Mouse (Mus musculus) T-helper 2 cell (primary cell): ENCODE data around the gene Hist1h2bm.

Experiments
- in situ Hi-C: fragments of 300-600 bp; cut with MboI, MseI; formaldehyde crosslinking; loops from one replicate; pipeline ENCODE4 v1.15.1; 2025; ENCODE audit warnings: high pct_unique_total_duplicates

Hist1h2bm gene

DNA sequence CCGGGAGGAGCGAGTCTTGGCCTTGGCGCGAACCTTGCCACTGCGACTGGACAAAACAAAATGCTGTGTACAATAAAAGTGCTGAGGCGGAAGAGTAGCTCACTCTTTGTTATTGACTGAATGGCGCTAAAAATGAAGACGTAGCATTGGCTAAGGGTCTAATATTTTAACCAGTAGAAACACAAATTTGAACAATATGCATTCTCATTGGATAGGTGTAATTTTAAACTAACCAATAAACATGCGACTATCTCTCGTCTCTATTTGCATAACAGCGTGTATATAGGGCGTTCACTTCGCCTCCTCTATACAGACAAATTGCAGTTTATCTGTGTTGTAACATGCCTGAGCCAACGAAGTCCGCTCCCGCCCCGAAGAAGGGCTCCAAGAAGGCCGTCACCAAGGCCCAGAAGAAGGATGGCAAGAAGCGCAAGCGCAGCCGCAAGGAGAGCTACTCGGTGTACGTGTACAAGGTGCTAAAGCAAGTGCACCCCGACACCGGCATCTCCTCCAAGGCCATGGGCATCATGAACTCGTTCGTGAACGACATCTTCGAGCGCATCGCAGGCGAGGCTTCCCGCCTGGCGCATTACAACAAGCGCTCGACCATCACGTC is at the start of gene Hist1h2bm:
Gene Hist1h2bm, plus strand, starts transcription at position 288 of the 616 bp plus-strand sequence.
- in situ Hi-C loops: loop anchor here (25.0 kb wide), 2 partner anchors 485 to 1715 kb away; no protein-coding TSS in a partner anchor

GRCm38 (mm10) chr13:21677305-21677704 is 44.5 kb upstream of the Hist1h2bm start, which contains the start of gene Olfr1360:
Olfr1360 (minus strand) TSS chr13:21677405.
- in situ Hi-C loops: no loop called here

- in situ Hi-C loops: no loop called here
Observed at GRCm38 (mm10) chr13:21697811-21698210, 24.0 kb upstream of the Hist1h2bm start, which contains the start of gene Olfr1359. Olfr1359 (plus strand) TSS chr13:21698111.

GRCm38 (mm10) chr13:21706669-21707068 is 15.2 kb upstream of the Hist1h2bm start:
- in situ Hi-C loops: loop anchor here (10.0 to 25.0 kb wide), 4 partner anchors 182 to 1731 kb away; partner anchors contain the start of gene Trim27

- in situ Hi-C loops: loop anchor here (10.0 to 25.0 kb wide), 3 partner anchors 473 to 1865 kb away; partner anchors contain the start of genes Hist1h2ad, Hist1h2ae, Hist1h2bf and Hist1h2bg
Observed at GRCm38 (mm10) chr13:21710031-21710711, 11.7 kb upstream of the Hist1h2bm start.

- in situ Hi-C loops: loop anchor here (10.0 to 25.0 kb wide), 3 partner anchors 474 to 1864 kb away; partner anchors contain the start of genes Hist1h2ad, Hist1h2ae, Hist1h2bf and Hist1h2bg
Observed at GRCm38 (mm10) chr13:21710821-21711525, 10.9 kb upstream of the Hist1h2bm start.

DNA sequence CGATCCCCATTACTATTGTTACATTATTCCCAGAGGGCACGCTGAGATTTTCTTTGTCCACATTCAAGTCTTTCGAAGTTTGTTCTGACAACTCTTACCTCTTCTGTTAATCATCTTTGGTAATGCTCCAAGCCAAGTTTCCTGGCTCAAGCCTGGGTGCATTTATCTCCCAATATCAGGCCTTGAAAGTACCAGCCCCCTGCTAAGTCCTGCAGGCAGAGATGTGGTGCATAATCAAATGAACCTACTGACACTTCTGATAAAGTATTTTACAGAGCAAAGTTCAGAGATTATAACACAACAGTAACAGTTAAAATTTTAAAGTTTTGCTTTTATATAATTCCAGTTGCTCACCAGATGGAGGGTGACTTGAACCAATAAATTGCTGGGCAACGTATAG is 10.1 kb upstream of the Hist1h2bm start:
- in situ Hi-C loops: loop anchor here (10.0 to 25.0 kb wide), 3 partner anchors 474 to 1863 kb away; partner anchors contain the start of genes Hist1h2ad, Hist1h2ae, Hist1h2bf and Hist1h2bg

GRCm38 (mm10) chr13:21714725-21715124 is 7.1 kb upstream of the Hist1h2bm start:
- in situ Hi-C loops: loop anchor here (5.0 to 25.0 kb wide), 5 partner anchors 323 to 1968 kb away; partner anchors contain the start of genes Hist1h2ac, Hist1h2ad, Hist1h2ae and Hist1h2ah

- in situ Hi-C loops: loop anchor here (5.0 to 25.0 kb wide), 5 partner anchors 322 to 1967 kb away; partner anchors contain the start of genes Hist1h2ac, Hist1h2ad, Hist1h2ae and Hist1h2ah
Observed at GRCm38 (mm10) chr13:21715131-21715863, 6.5 kb upstream of the Hist1h2bm start.

DNA sequence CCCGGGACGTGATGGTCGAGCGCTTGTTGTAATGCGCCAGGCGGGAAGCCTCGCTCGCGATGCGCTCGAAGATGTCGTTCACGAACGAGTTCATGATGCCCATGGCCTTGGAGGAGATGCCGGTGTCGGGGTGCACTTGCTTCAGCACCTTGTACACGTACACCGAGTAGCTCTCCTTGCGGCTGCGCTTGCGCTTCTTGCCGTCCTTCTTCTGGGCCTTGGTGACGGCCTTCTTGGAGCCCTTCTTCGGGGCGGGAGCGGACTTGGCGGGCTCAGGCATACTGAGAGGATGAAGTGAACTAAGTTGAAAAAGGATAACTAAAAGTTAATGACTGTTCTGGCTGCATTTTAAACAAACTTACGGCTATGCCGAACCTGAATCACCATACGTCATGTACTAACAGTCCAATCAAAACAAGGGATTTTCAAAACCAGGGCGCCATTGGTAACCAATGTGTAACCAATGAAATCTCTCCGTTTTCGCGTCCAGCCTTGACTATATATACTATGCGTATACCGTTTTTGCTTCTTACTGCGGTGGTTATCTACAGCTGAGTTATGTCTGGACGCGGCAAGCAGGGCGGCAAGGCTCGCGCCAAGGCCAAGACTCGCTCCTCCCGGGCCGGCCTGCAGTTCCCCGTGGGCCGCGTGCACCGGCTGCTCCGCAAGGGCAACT is 5.8 kb upstream of the Hist1h2bm start, which contains the start of the genes Hist1h2bl and Hist1h2ai:
Gene Hist1h2bl, minus strand, starts transcription at position 280 of the 676 bp plus-strand sequence.
Gene Hist1h2ai, plus strand, starts transcription at position 559 of the 676 bp plus-strand sequence.
- in situ Hi-C loops: loop anchor here (5.0 to 25.0 kb wide), 5 partner anchors 321 to 1966 kb away; partner anchors contain the start of genes Hist1h2ac, Hist1h2ad, Hist1h2ae and Hist1h2ah

- in situ Hi-C loops: loop anchor here (5.0 to 25.0 kb wide), 5 partner anchors 321 to 1966 kb away; partner anchors contain the start of genes Hist1h2ac, Hist1h2ad, Hist1h2ae and Hist1h2ah
Observed at GRCm38 (mm10) chr13:21716540-21717391, 5.1 kb upstream of the Hist1h2bm start.

- in situ Hi-C loops: loop anchor here (5.0 to 25.0 kb wide), 5 partner anchors 320 to 1965 kb away; partner anchors contain the start of genes Hist1h2ac, Hist1h2ad, Hist1h2ae and Hist1h2ah
Observed at GRCm38 (mm10) chr13:21717397-21718357, 4.2 kb upstream of the Hist1h2bm start, which contains the start of gene Hist1h3h. Hist1h3h (plus strand) TSS chr13:21717659.

GRCm38 (mm10) chr13:21718381-21719080 is 3.3 kb upstream of the Hist1h2bm start:
- in situ Hi-C loops: loop anchor here (5.0 to 25.0 kb wide), 5 partner anchors 319 to 1964 kb away; partner anchors contain the start of genes Hist1h2ac, Hist1h2ad, Hist1h2ae and Hist1h2ah

- in situ Hi-C loops: loop anchor here (25.0 kb wide), 2 partner anchors 484 to 1716 kb away; no protein-coding TSS in a partner anchor
Observed at GRCm38 (mm10) chr13:21721107-21721756, 612 bp upstream of the Hist1h2bm start.

- in situ Hi-C loops: loop anchor here (25.0 kb wide), 2 partner anchors 485 to 1715 kb away; no protein-coding TSS in a partner anchor
Observed at GRCm38 (mm10) chr13:21722373-21722925, 605 bp downstream of the Hist1h2bm start.
